In the genomic region with DNA sequence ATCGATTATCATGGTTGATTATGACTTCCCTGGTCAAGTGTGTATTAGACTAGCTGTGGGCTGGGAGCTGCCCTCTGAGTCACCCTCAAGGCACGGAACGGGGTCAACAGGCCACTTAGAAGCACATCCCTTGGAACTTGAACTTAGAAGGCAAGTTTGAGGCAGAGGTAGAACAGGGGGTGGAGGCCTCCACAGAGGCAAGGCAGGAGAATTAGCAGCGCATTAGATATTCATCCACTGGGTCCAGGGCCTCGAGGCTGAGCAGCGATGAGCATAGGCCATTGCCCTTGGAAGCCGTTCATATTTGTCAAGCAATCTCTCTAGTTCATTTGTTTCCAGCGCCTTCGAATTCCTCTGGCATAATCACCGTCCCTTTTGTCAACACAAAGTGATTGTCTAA, we compare ENCODE assay signal across 18 mouse cellular contexts.
A peak's percentile ranks its signal among the peaks of the same experiment; 100 is the strongest.
DNase-seq lines count a peak whose midpoint lies in the region; ATAC-seq lines count a peak whose summit lies in the region.
"Had no signal": no experiment of that assay in that cellular context is flagged by ENCODE, and none has a peak within 500 bp of the region (broad histone marks: within the 10 kb centered on the region; RNA-seq: fewer than 3 reads in every experiment).

No protein-coding gene starts in this region.

- no peaks in the 10 kb centered on the region for H3K27me3 ChIP-seq in heart, embryonic 10.5 days (ENCODE audit: insufficient read depth, poor library complexity, severe bottlenecking)
- no peaks in the 10 kb centered on the region for H3K27me3 ChIP-seq in heart, embryonic 12.5 days (replicated peaks)
- H3K27me3 ChIP-seq in midbrain, embryonic 16.5 days (ENCODE audit: control insufficient read depth, insufficient read depth, low read depth, low read length): no peaks in the 10 kb centered on the region
- no peaks in the 10 kb centered on the region for H3K27me3 ChIP-seq in midbrain, embryonic 11.5 days (ENCODE audit: control insufficient read depth, insufficient read depth, low read length)
- no peaks in the 10 kb centered on the region for H3K27me3 ChIP-seq in hindbrain, embryonic 15.5 days
- H3K27me3 ChIP-seq: embryonic facial prominence, embryonic 15.5 days; heart, embryonic 15.5 days; midbrain, embryonic 13.5 days had no signal

- no peak overlapping the region for H3K27ac ChIP-seq in heart, embryonic 10.5 days
- no peak overlapping the region for H3K27ac ChIP-seq in heart, embryonic 12.5 days (ENCODE audit: poor library complexity, severe bottlenecking)
- H3K27ac ChIP-seq in midbrain, embryonic 16.5 days (ENCODE audit: low read length): 0 out of 2 replicates have a peak overlapping the region, but pooled peaks have one; percentile 20
- no peak overlapping the region for H3K27ac ChIP-seq in midbrain, embryonic 11.5 days (ENCODE audit: low read depth, low read length)
- 0 out of 2 replicates have a peak overlapping the region, but pooled peaks have one; percentile 18 for H3K27ac ChIP-seq in hindbrain, embryonic 15.5 days (replicated peaks)
- H3K27ac ChIP-seq: embryonic facial prominence, embryonic 15.5 days; forebrain, embryonic 10.5 days; gastrocnemius, adult 2 months; heart, embryonic 15.5 days had no signal

- no peaks in the 10 kb centered on the region for H3K9me3 ChIP-seq in heart, embryonic 10.5 days
- no peaks in the 10 kb centered on the region for H3K9me3 ChIP-seq in heart, embryonic 12.5 days (replicated peaks)
- no peaks in the 10 kb centered on the region for H3K9me3 ChIP-seq in midbrain, embryonic 16.5 days (replicated peaks; ENCODE audit: control insufficient read depth, low read length, poor library complexity, severe bottlenecking)
- H3K9me3 ChIP-seq in midbrain, embryonic 11.5 days (ENCODE audit: control insufficient read depth, low read length): no peaks in the 10 kb centered on the region
- H3K9me3 ChIP-seq in hindbrain, embryonic 15.5 days: no peaks in the 10 kb centered on the region
- H3K9me3 ChIP-seq: embryonic facial prominence, embryonic 15.5 days; forebrain, embryonic 10.5 days; heart, embryonic 15.5 days; midbrain, embryonic 13.5 days had no signal

- no peak overlapping the region for H3K4me3 ChIP-seq in heart, embryonic 10.5 days
- H3K4me3 ChIP-seq in heart, embryonic 12.5 days: no peak overlapping the region
- no peak overlapping the region for H3K4me3 ChIP-seq in midbrain, embryonic 16.5 days (ENCODE audit: low read depth, low read length)
- H3K4me3 ChIP-seq in midbrain, embryonic 11.5 days (ENCODE audit: low read depth, low read length): no peak overlapping the region
- no peak overlapping the region for H3K4me3 ChIP-seq in hindbrain, embryonic 15.5 days
- H3K4me3 ChIP-seq: embryonic facial prominence, embryonic 15.5 days; forebrain, embryonic 10.5 days; gastrocnemius, adult 2 months; heart, embryonic 15.5 days; midbrain, embryonic 13.5 days had no signal

- H3K4me2 ChIP-seq in heart, embryonic 12.5 days: no peak overlapping the region
- no peak overlapping the region for H3K4me2 ChIP-seq in midbrain, embryonic 16.5 days (ENCODE audit: low read length)
- H3K4me2 ChIP-seq in midbrain, embryonic 11.5 days: no peak overlapping the region
- no peak overlapping the region for H3K4me2 ChIP-seq in hindbrain, embryonic 15.5 days
- H3K4me2 ChIP-seq: embryonic facial prominence, embryonic 15.5 days; midbrain, embryonic 13.5 days had no signal

- WGBS in heart, embryonic 10.5 days: 82% methylated on average over 10 of the region's 10 CpGs
- 75% methylated on average over 10 of the region's 10 CpGs for WGBS in heart, embryonic 12.5 days
- 64% methylated on average over 10 of the region's 10 CpGs for WGBS in midbrain, embryonic 16.5 days
- 83% methylated on average over 10 of the region's 10 CpGs for WGBS in midbrain, embryonic 11.5 days
- 42% methylated on average over 10 of the region's 10 CpGs for WGBS in hindbrain, embryonic 15.5 days

- no peaks in the 10 kb centered on the region for H3K36me3 ChIP-seq in heart, embryonic 10.5 days
- H3K36me3 ChIP-seq in heart, embryonic 12.5 days: no peaks in the 10 kb centered on the region
- no peaks in the 10 kb centered on the region for H3K36me3 ChIP-seq in midbrain, embryonic 16.5 days (ENCODE audit: control insufficient read depth, insufficient read depth, low read length)
- no peaks in the 10 kb centered on the region for H3K36me3 ChIP-seq in midbrain, embryonic 11.5 days (ENCODE audit: control insufficient read depth, insufficient read depth, low read length)
- H3K36me3 ChIP-seq in hindbrain, embryonic 15.5 days: no peaks in the 10 kb centered on the region
- H3K36me3 ChIP-seq: embryonic facial prominence, embryonic 15.5 days; forebrain, embryonic 10.5 days; heart, embryonic 15.5 days; midbrain, embryonic 13.5 days had no signal

- peak; percentile 63 for DNase-seq in heart, embryonic 10.5 days (ENCODE audit: low spot score)
- DNase-seq in midbrain, embryonic 11.5 days (ENCODE audit: low spot score, missing footprints): no peak
- DNase-seq in adrenal gland, postnatal 10 days: no peak
- DNase-seq: cerebellum, postnatal 10 days; gastrocnemius, adult 2 months; kidney, adult 18-20 months; layer of hippocampus, postnatal 36 days; left cerebral cortex, postnatal 4 days; lung, adult 2 months; thymus, postnatal 4 days had no signal

- no peaks in the 10 kb centered on the region for H3K4me1 ChIP-seq in heart, embryonic 10.5 days
- peaks cover 2% of the 10 kb centered on the region; the same call in 1 of the 2 replicates for H3K4me1 ChIP-seq in heart, embryonic 12.5 days (replicated peaks)
- peaks cover 5% of the 10 kb centered on the region; the same call in 1 of the 2 replicates for H3K4me1 ChIP-seq in midbrain, embryonic 16.5 days (ENCODE audit: control insufficient read depth, insufficient read depth, low read length)
- peaks cover under 1% of the 10 kb centered on the region; the same call in 1 of the 2 replicates for H3K4me1 ChIP-seq in midbrain, embryonic 11.5 days (ENCODE audit: control insufficient read depth, insufficient read depth, low read length)
- H3K4me1 ChIP-seq in hindbrain, embryonic 15.5 days (replicated peaks): peaks cover 18% of the 10 kb centered on the region
- H3K4me1 ChIP-seq: heart, embryonic 15.5 days had no signal

- no peak overlapping the region for H3K9ac ChIP-seq in heart, embryonic 12.5 days
- H3K9ac ChIP-seq in midbrain, embryonic 16.5 days (ENCODE audit: low read depth, low read length): no peak overlapping the region
- H3K9ac ChIP-seq in midbrain, embryonic 11.5 days (ENCODE audit: low read length): no peak overlapping the region
- H3K9ac ChIP-seq in hindbrain, embryonic 15.5 days: no peak overlapping the region
- H3K9ac ChIP-seq: embryonic facial prominence, embryonic 15.5 days; heart, embryonic 15.5 days; midbrain, embryonic 13.5 days had no signal

- ATAC-seq in heart, embryonic 12.5 days (ENCODE audit: insufficient number of reproducible peaks, low FRiP score): no peak
- no peak for ATAC-seq in midbrain, embryonic 16.5 days
- no peak for ATAC-seq in midbrain, embryonic 11.5 days (ENCODE audit: low FRiP score)
- 0 out of 2 replicates have a peak, but pooled peaks have one; percentile 32 for ATAC-seq in hindbrain, embryonic 15.5 days (ENCODE audit: low FRiP score, low read depth)
- ATAC-seq in frontal cortex, adult (ENCODE audit: low TSS enrichment): no peak
- ATAC-seq: midbrain, embryonic 13.5 days had no signal

Comparison
In these comparisons a context has a peak if more than half of its experiments do, and no peak if none do; other contexts are left out.
1. H3K27ac ChIP-seq: peak in midbrain, embryonic 16.5 days (single experiment) and hindbrain, embryonic 15.5 days (single experiment); none in heart, embryonic 10.5 days (single experiment), heart, embryonic 12.5 days (single experiment) and midbrain, embryonic 11.5 days (single experiment).